8 mouse cellular contexts compared by ENCODE assay signal in genomic region chr7:4898851-4899648, GRCm38 (mm10). TPM values are rescaled to one million over a fixed set of nuclear protein-coding genes. Genes with fewer than 3 reads are reported as not detected.
DNase-seq lines count a peak whose midpoint lies in the region; ATAC-seq and TF ChIP-seq lines count a peak whose summit lies in the region.

No protein-coding gene starts in this region.

- peak overlapping the region; percentile 69 for H3K4me2 ChIP-seq in heart, embryonic 15.5 days
- H3K4me2 ChIP-seq in hindbrain, embryonic 14.5 days (replicated peaks), result peak overlapping the region; percentile 55
- H3K4me2 ChIP-seq in midbrain, embryonic 14.5 days (ENCODE audit: low read length), result peak overlapping the region; percentile 57

- ATAC-seq in heart, embryonic 15.5 days (replicated peaks; ENCODE audit: insufficient number of reproducible peaks, insufficient read depth, low FRiP score, low read depth), result peak; percentile 37
- ATAC-seq in hindbrain, embryonic 14.5 days (ENCODE audit: low FRiP score), result peak; percentile 35; the same call in 1 of the 2 replicates
- peak; percentile 27; the same call in 1 of the 2 replicates for ATAC-seq in midbrain, embryonic 14.5 days (ENCODE audit: low FRiP score, low TSS enrichment)

- WGBS in heart, embryonic 15.5 days, result 20% methylated on average over 16 of the region's 18 CpGs
- 22% methylated on average over 17 of the region's 18 CpGs for WGBS in hindbrain, embryonic 14.5 days
- WGBS in midbrain, embryonic 14.5 days, result 14% methylated on average over 18 of the region's 18 CpGs
- 62% methylated on average over 18 of the region's 18 CpGs for WGBS in thymus, adult 2 months

- TF ChIP-seq CTCF in thymus, adult 2 months (IDR thresholded peaks at IDR 0.05; ENCODE audit: borderline replicate concordance, control insufficient read depth, extremely low read depth, insufficient read depth, low read length, poor library complexity), result no peak

- H3K27me3 ChIP-seq in heart, embryonic 15.5 days, result no peaks in the 10 kb centered on the region
- no peaks in the 10 kb centered on the region for H3K27me3 ChIP-seq in hindbrain, embryonic 14.5 days (ENCODE audit: control insufficient read depth, insufficient read depth, low read length)
- no peaks in the 10 kb centered on the region for H3K27me3 ChIP-seq in midbrain, embryonic 14.5 days (ENCODE audit: control insufficient read depth, insufficient read depth, low read length)
- H3K27me3 ChIP-seq in thymus, adult 2 months (ENCODE audit: control insufficient read depth, insufficient read depth, low read length), result no peaks in the 10 kb centered on the region

- peak overlapping the region; percentile 37 for H3K9ac ChIP-seq in heart, embryonic 15.5 days
- H3K9ac ChIP-seq in hindbrain, embryonic 14.5 days, result peak overlapping the region; percentile 45
- H3K9ac ChIP-seq in midbrain, embryonic 14.5 days (replicated peaks; ENCODE audit: low read length), result peak overlapping the region; percentile 3; the same call in 1 of the 2 replicates

- DNase-seq in heart, adult 9 months (ENCODE audit: low spot score in 2 of 2), result no peak
- peak; percentile 40 to 50 for DNase-seq in cerebellum, postnatal 25 days
- no peak for DNase-seq in hindbrain, embryonic 14.5 days (ENCODE audit: low spot score)
- DNase-seq in midbrain, embryonic 14.5 days, result peak; percentile 48
- DNase-seq in spleen, postnatal 14 days (ENCODE audit: low spot score in 2 of 2), result no peak
- no peak for DNase-seq in spleen, adult 18-20 months
- DNase-seq in thymus, adult 2 months, result no peak

- H3K4me3 ChIP-seq in heart, embryonic 15.5 days, result peak overlapping the region; percentile 43
- peak overlapping the region; percentile 26 for H3K4me3 ChIP-seq in hindbrain, embryonic 14.5 days (replicated peaks; ENCODE audit: low read length)
- H3K4me3 ChIP-seq in midbrain, embryonic 14.5 days (replicated peaks; ENCODE audit: low read depth, low read length), result peak overlapping the region; percentile 31
- H3K4me3 ChIP-seq in thymus, adult 2 months (ENCODE audit: control insufficient read depth, insufficient read depth, low read length), result no peak overlapping the region

- no peaks in the 10 kb centered on the region for H3K36me3 ChIP-seq in heart, embryonic 15.5 days
- no peaks in the 10 kb centered on the region for H3K36me3 ChIP-seq in hindbrain, embryonic 14.5 days (replicated peaks; ENCODE audit: control insufficient read depth, insufficient read depth)
- no peaks in the 10 kb centered on the region for H3K36me3 ChIP-seq in midbrain, embryonic 14.5 days (ENCODE audit: control insufficient read depth, insufficient read depth, low read length)
- no peaks in the 10 kb centered on the region for H3K36me3 ChIP-seq in thymus, adult 2 months (ENCODE audit: control insufficient read depth, insufficient read depth, low read length)

- H3K4me1 ChIP-seq in heart, embryonic 15.5 days (replicated peaks), result peaks cover 13% of the 10 kb centered on the region
- 0 out of 2 replicates have a peak, but pooled peaks cover 5% of the 10 kb centered on the region for H3K4me1 ChIP-seq in hindbrain, embryonic 14.5 days (replicated peaks; ENCODE audit: control insufficient read depth, insufficient read depth, low read length)
- H3K4me1 ChIP-seq in midbrain, embryonic 14.5 days (ENCODE audit: control insufficient read depth, insufficient read depth, low read length), result peaks cover 3% of the 10 kb centered on the region; the same call in 1 of the 2 replicates
- peaks cover 8% of the 10 kb centered on the region; the same call in 1 of the 2 replicates for H3K4me1 ChIP-seq in thymus, adult 2 months (replicated peaks; ENCODE audit: control insufficient read depth, insufficient read depth, low read length)

- no peak overlapping the region for H3K27ac ChIP-seq in heart, embryonic 15.5 days
- peak overlapping the region; percentile 33; the same call in 1 of the 2 replicates for H3K27ac ChIP-seq in hindbrain, embryonic 14.5 days
- peak overlapping the region; percentile 26; the same call in 1 of the 2 replicates for H3K27ac ChIP-seq in midbrain, embryonic 14.5 days (replicated peaks; ENCODE audit: low read depth, low read length)
- H3K27ac ChIP-seq in thymus, adult 2 months (ENCODE audit: control insufficient read depth, insufficient read depth, low read length), result no peak overlapping the region

- TF ChIP-seq POLR2A in thymus, adult 2 months (IDR thresholded peaks at IDR 0.05; ENCODE audit: control insufficient read depth, extremely low read depth, insufficient read depth, low read length, poor library complexity), result no peak

- H3K9me3 ChIP-seq in heart, embryonic 15.5 days (replicated peaks), result no peaks in the 10 kb centered on the region
- no peaks in the 10 kb centered on the region for H3K9me3 ChIP-seq in hindbrain, embryonic 14.5 days (ENCODE audit: control insufficient read depth, low read length)
- 0 out of 2 replicates have a peak, but pooled peaks cover 3% of the 10 kb centered on the region for H3K9me3 ChIP-seq in midbrain, embryonic 14.5 days (ENCODE audit: control insufficient read depth, low read length)

RNA-seq across cellular contexts. Expression of gene Gm36210, which starts 7.3 kb away (rescaled TPM):
- not detected in 2 replicates for polyA plus RNA-seq in heart, embryonic 15.5 days (2015; fragmentation: Nextera tagmentation; extraction: Ambion mirVana)
- polyA plus RNA-seq in hindbrain, embryonic 14.5 days (2014; fragmentation: Nextera tagmentation; extraction: Ambion mirVana), result 0.25 and 0.43 TPM in 2 replicates
- polyA plus RNA-seq in midbrain, embryonic 14.5 days (2014; fragmentation: Nextera tagmentation; extraction: Ambion mirVana), result 0.55 TPM in 1 of 2 replicates, not detected in the other
- 0.15 and 0.17 TPM in 2 replicates for polyA plus RNA-seq in thymus, adult 2 months (2012; rRNA removed)

RNA-seq across cellular contexts. Expression of gene Zfp628, which starts 16.0 kb away (rescaled TPM):
- polyA plus RNA-seq in heart, embryonic 15.5 days (2015; fragmentation: Nextera tagmentation; extraction: Ambion mirVana), result 2.1 and 3.0 TPM in 2 replicates
- 3.6 and 4.2 TPM in 2 replicates for polyA plus RNA-seq in hindbrain, embryonic 14.5 days (2014; fragmentation: Nextera tagmentation; extraction: Ambion mirVana)
- polyA plus RNA-seq in midbrain, embryonic 14.5 days (2014; fragmentation: Nextera tagmentation; extraction: Ambion mirVana), result 4.6 and 5.1 TPM in 2 replicates
- polyA plus RNA-seq in thymus, adult 2 months (2012; rRNA removed), result 40.2 and 51.2 TPM in 2 replicates

RNA-seq across cellular contexts. Expression of gene Isoc2a, which starts 22.1 kb away (rescaled TPM):
- polyA plus RNA-seq in heart, embryonic 15.5 days (2015; fragmentation: Nextera tagmentation; extraction: Ambion mirVana), result 1.3 and 1.6 TPM in 2 replicates
- polyA plus RNA-seq in hindbrain, embryonic 14.5 days (2014; fragmentation: Nextera tagmentation; extraction: Ambion mirVana), result 0.47 and 0.82 TPM in 2 replicates
- polyA plus RNA-seq in midbrain, embryonic 14.5 days (2014; fragmentation: Nextera tagmentation; extraction: Ambion mirVana), result 0.43 and 0.54 TPM in 2 replicates
- 20.3 and 20.5 TPM in 2 replicates for polyA plus RNA-seq in thymus, adult 2 months (2012; rRNA removed)

RNA-seq across cellular contexts. Expression of gene Nat14, which starts 22.8 kb away (rescaled TPM):
- polyA plus RNA-seq in heart, embryonic 15.5 days (2015; fragmentation: Nextera tagmentation; extraction: Ambion mirVana), result 4.2 and 5.3 TPM in 2 replicates
- polyA plus RNA-seq in hindbrain, embryonic 14.5 days (2014; fragmentation: Nextera tagmentation; extraction: Ambion mirVana), result 23.3 and 23.6 TPM in 2 replicates
- 24.0 and 28.9 TPM in 2 replicates for polyA plus RNA-seq in midbrain, embryonic 14.5 days (2014; fragmentation: Nextera tagmentation; extraction: Ambion mirVana)
- polyA plus RNA-seq in thymus, adult 2 months (2012; rRNA removed), result 4.4 and 5.9 TPM in 2 replicates

RNA-seq across cellular contexts. Expression of gene Ssc5d, which starts 26.5 kb away (rescaled TPM):
- polyA plus RNA-seq in heart, embryonic 15.5 days (2015; fragmentation: Nextera tagmentation; extraction: Ambion mirVana), result 2.6 and 3.3 TPM in 2 replicates
- polyA plus RNA-seq in hindbrain, embryonic 14.5 days (2014; fragmentation: Nextera tagmentation; extraction: Ambion mirVana), result 0.74 and 0.82 TPM in 2 replicates
- polyA plus RNA-seq in midbrain, embryonic 14.5 days (2014; fragmentation: Nextera tagmentation; extraction: Ambion mirVana), result 0.12 and 0.84 TPM in 2 replicates
- 1.0 and 1.1 TPM in 2 replicates for polyA plus RNA-seq in thymus, adult 2 months (2012; rRNA removed)

Comparison
In these comparisons a context has a peak if more than half of its experiments do, and no peak if none do; other contexts are left out.
1. H3K27ac ChIP-seq: peak in hindbrain, embryonic 14.5 days (single experiment) and midbrain, embryonic 14.5 days (single experiment); none in heart, embryonic 15.5 days (single experiment) and thymus, adult 2 months (single experiment).
2. DNase-seq: peak in cerebellum, postnatal 25 days (2 of 2) and midbrain, embryonic 14.5 days (single experiment); none in heart, adult 9 months (0 of 2), hindbrain, embryonic 14.5 days (single experiment), spleen, postnatal 14 days (0 of 2), spleen, adult 18-20 months (0 of 2) and thymus, adult 2 months (single experiment).
3. Peak in every context shown above with its lines, with median percentiles within 50 percentile points of each other: ATAC-seq, H3K4me2 ChIP-seq and H3K9ac ChIP-seq.